Mouse (Mus musculus): ENCODE measurements at regions not wholly inside any gene's neighbourhood (a gene's known extent, or its start where the extent isn't known, plus 50 kb on each side); places are given as distances from the start of the nearest gene placed in this dataset.

DNA sequence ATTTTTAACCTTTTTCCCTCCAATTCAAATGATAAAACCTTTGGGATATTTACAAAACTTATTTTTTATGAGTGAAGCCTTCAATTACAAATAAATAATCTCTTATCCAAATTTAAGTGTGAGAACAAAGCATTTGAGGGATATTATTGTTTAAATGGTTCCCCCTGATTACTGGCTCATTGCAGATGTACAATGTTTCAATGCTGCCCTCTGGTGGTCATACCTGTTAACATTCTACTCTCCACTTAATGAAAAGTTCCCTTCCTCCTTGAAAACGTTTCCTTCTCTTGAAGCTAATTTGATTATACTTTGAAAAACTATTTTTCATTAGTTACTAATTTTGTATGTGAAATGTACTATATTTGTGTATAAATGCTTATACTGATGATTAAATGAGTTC is 129.1 kb upstream of the Tecrl start:
- TF ChIP-seq EP300 (optimal IDR thresholded peaks at IDR 0.05) (no peak), CTCF (IDR thresholded peaks at IDR 0.05; ENCODE audit: low read depth) (peak; percentile 78)
